Mouse (Mus musculus): ENCODE measurements around the gene Prss34. TPM values are rescaled to one million over a fixed set of nuclear protein-coding genes. Genes with fewer than 3 reads are reported as not detected.

The Prss34 gene
- 10.8 and 48.7 TPM in 2 replicates for total RNA-seq (2017)

- no peak for ATAC-seq (replicated peaks in 1 of 2; ENCODE audit: insufficient read depth in 1 of 2, low FRiP score in 2 of 2, low TSS enrichment in 1 of 2, low read depth in 1 of 2, poor library complexity in 2 of 2, severe bottlenecking in 2 of 2)
Measured at GRCm38 (mm10) chr17:25298094-25298493, at the start of gene Prss34. Gene Prss34, plus strand, starts transcription at chr17:25298394.

GRCm38 (mm10) chr17:25250181-25250835, 47.9 kb upstream of the Prss34 start:
- ATAC-seq (replicated peaks in 1 of 2; ENCODE audit: insufficient read depth in 1 of 2, low FRiP score in 2 of 2, low TSS enrichment in 1 of 2, low read depth in 1 of 2, poor library complexity in 2 of 2, severe bottlenecking in 2 of 2), result no peak

- no peak for ATAC-seq (replicated peaks in 1 of 2; ENCODE audit: insufficient read depth in 1 of 2, low FRiP score in 2 of 2, low TSS enrichment in 1 of 2, low read depth in 1 of 2, poor library complexity in 2 of 2, severe bottlenecking in 2 of 2)
Measured at GRCm38 (mm10) chr17:25252643-25253042, 45.6 kb upstream of the Prss34 start.

- ATAC-seq (replicated peaks in 1 of 2; ENCODE audit: insufficient read depth in 1 of 2, low FRiP score in 2 of 2, low TSS enrichment in 1 of 2, low read depth in 1 of 2, poor library complexity in 2 of 2, severe bottlenecking in 2 of 2), result no peak
Measured at GRCm38 (mm10) chr17:25253760-25254159, 44.4 kb upstream of the Prss34 start.

GRCm38 (mm10) chr17:25255110-25255509, 43.1 kb upstream of the Prss34 start:
- no peak for ATAC-seq (replicated peaks in 1 of 2; ENCODE audit: insufficient read depth in 1 of 2, low FRiP score in 2 of 2, low TSS enrichment in 1 of 2, low read depth in 1 of 2, poor library complexity in 2 of 2, severe bottlenecking in 2 of 2)

- no peak for ATAC-seq (replicated peaks in 1 of 2; ENCODE audit: insufficient read depth in 1 of 2, low FRiP score in 2 of 2, low TSS enrichment in 1 of 2, low read depth in 1 of 2, poor library complexity in 2 of 2, severe bottlenecking in 2 of 2)
Measured at GRCm38 (mm10) chr17:25256140-25256754, 41.9 kb upstream of the Prss34 start, which contains the start of gene Baiap3. Gene Baiap3, minus strand, starts transcription at chr17:25256364.

- no peak for ATAC-seq (replicated peaks in 1 of 2; ENCODE audit: insufficient read depth in 1 of 2, low FRiP score in 2 of 2, low TSS enrichment in 1 of 2, low read depth in 1 of 2, poor library complexity in 2 of 2, severe bottlenecking in 2 of 2)
Measured at GRCm38 (mm10) chr17:25257804-25258261, 40.4 kb upstream of the Prss34 start.

GRCm38 (mm10) chr17:25264453-25264852, 33.7 kb upstream of the Prss34 start:
- no peak for ATAC-seq (replicated peaks in 1 of 2; ENCODE audit: insufficient read depth in 1 of 2, low FRiP score in 2 of 2, low TSS enrichment in 1 of 2, low read depth in 1 of 2, poor library complexity in 2 of 2, severe bottlenecking in 2 of 2)

GRCm38 (mm10) chr17:25270795-25271335, 27.3 kb upstream of the Prss34 start:
- ATAC-seq (replicated peaks in 1 of 2; ENCODE audit: insufficient read depth in 1 of 2, low FRiP score in 2 of 2, low TSS enrichment in 1 of 2, low read depth in 1 of 2, poor library complexity in 2 of 2, severe bottlenecking in 2 of 2), result no peak

- no peak for ATAC-seq (replicated peaks in 1 of 2; ENCODE audit: insufficient read depth in 1 of 2, low FRiP score in 2 of 2, low TSS enrichment in 1 of 2, low read depth in 1 of 2, poor library complexity in 2 of 2, severe bottlenecking in 2 of 2)
Measured at GRCm38 (mm10) chr17:25272326-25272725, 25.9 kb upstream of the Prss34 start.

GRCm38 (mm10) chr17:25272951-25273705, 25.1 kb upstream of the Prss34 start:
- ATAC-seq (replicated peaks in 1 of 2; ENCODE audit: insufficient read depth in 1 of 2, low FRiP score in 2 of 2, low TSS enrichment in 1 of 2, low read depth in 1 of 2, poor library complexity in 2 of 2, severe bottlenecking in 2 of 2), result peak; percentile 63

GRCm38 (mm10) chr17:25273706-25274501, 24.3 kb upstream of the Prss34 start:
- peak; percentile 70 to 78 for ATAC-seq (replicated peaks in 1 of 2; ENCODE audit: insufficient read depth in 1 of 2, low FRiP score in 2 of 2, low TSS enrichment in 1 of 2, low read depth in 1 of 2, poor library complexity in 2 of 2, severe bottlenecking in 2 of 2)

- ATAC-seq (replicated peaks in 1 of 2; ENCODE audit: insufficient read depth in 1 of 2, low FRiP score in 2 of 2, low TSS enrichment in 1 of 2, low read depth in 1 of 2, poor library complexity in 2 of 2, severe bottlenecking in 2 of 2), result no peak
Measured at GRCm38 (mm10) chr17:25274571-25275346, 23.4 kb upstream of the Prss34 start, which contains the start of gene Ube2i. Gene Ube2i, minus strand, starts transcription at chr17:25274622.

- ATAC-seq (replicated peaks in 1 of 2; ENCODE audit: insufficient read depth in 1 of 2, low FRiP score in 2 of 2, low TSS enrichment in 1 of 2, low read depth in 1 of 2, poor library complexity in 2 of 2, severe bottlenecking in 2 of 2), result no peak
Measured at GRCm38 (mm10) chr17:25275833-25276232, 22.4 kb upstream of the Prss34 start.

GRCm38 (mm10) chr17:25282133-25282532, 16.1 kb upstream of the Prss34 start:
- ATAC-seq (replicated peaks in 1 of 2; ENCODE audit: insufficient read depth in 1 of 2, low FRiP score in 2 of 2, low TSS enrichment in 1 of 2, low read depth in 1 of 2, poor library complexity in 2 of 2, severe bottlenecking in 2 of 2), result peak; percentile 48 to 56; a peak in 3 of 4 replicates

- ATAC-seq (replicated peaks in 1 of 2; ENCODE audit: insufficient read depth in 1 of 2, low FRiP score in 2 of 2, low TSS enrichment in 1 of 2, low read depth in 1 of 2, poor library complexity in 2 of 2, severe bottlenecking in 2 of 2), result peak; percentile 62 to 81; a peak in 3 of 4 replicates
Measured at GRCm38 (mm10) chr17:25285033-25285432, 13.2 kb upstream of the Prss34 start.

Measured in hematopoietic stem cell, adult 5-6 weeks (primary cell).